Mouse (Mus musculus) cortical plate, adult 2 months (tissue): Measurements from ENCODE around the gene Podxl2.

ENCODE experiments used
- CTCF ChIP-seq: fragments of 200-500 bp; IDR thresholded peaks from 2 replicates; pipeline ENCODE4 v1.5.1; 2011; ENCODE audit warnings: mild to moderate bottlenecking, control low read depth, low read length; ENCODE audit not compliant: insufficient read depth; ENCODE audit errors: extremely low read depth
- POLR2A ChIP-seq: fragments of 200-500 bp; IDR thresholded peaks from 2 replicates; pipeline ENCODE4 v1.6.1; 2011; ENCODE audit warnings: mild to moderate bottlenecking, low read length, control low read depth; ENCODE audit not compliant: insufficient read depth; ENCODE audit errors: extremely low read depth

DNA sequence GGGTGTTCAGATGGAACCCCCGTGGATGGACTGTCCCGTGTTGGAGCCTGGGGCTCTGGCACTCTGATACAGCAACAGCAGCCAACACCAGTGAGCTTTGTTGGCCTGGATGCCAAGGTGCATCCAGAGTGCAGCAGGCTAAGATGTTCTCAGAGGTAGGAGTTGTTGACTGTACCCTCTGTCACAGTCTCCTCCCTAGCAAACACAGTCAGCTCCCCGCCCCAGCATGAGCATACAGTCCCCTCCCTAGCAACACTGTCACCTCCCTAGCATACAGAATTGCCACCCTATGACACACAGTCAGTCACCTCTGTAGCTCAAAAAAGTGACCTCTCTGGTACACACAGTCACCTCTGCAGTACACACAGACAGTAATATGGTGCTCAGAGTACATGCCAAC lies 57.9 kb downstream of the Podxl2 start:
- TF ChIP-seq CTCF (no peak), POLR2A (no peak)
